Mouse (Mus musculus): ENCODE results near the gene Igf1r. TPM values are rescaled to one million over a fixed set of nuclear protein-coding genes. Genes with fewer than 3 reads are reported as not detected.

Gene Igf1r
- total RNA-seq, 2 experiments from 2014 or later, result 53.5 to 58.5 TPM

GRCm38 (mm10) chr7:68010168-68010567 lies 57.5 kb downstream of the Igf1r start:
- DNase-seq, result peak; percentile 64

- DNase-seq, result no peak
These were observed 58.2 kb downstream of the Igf1r start for GRCm38 (mm10) chr7:68010802-68011201.

GRCm38 (mm10) chr7:68011385-68012122 lies 58.9 kb downstream of the Igf1r start:
- no peak for DNase-seq

GRCm38 (mm10) chr7:68012123-68012474 lies 59.5 kb downstream of the Igf1r start:
- no peak for DNase-seq

- DNase-seq, result no peak
These were observed 61.9 kb downstream of the Igf1r start for GRCm38 (mm10) chr7:68014495-68014894.

GRCm38 (mm10) chr7:68015404-68015803 lies 62.8 kb downstream of the Igf1r start:
- no peak for DNase-seq

GRCm38 (mm10) chr7:68018038-68018437 lies 65.4 kb downstream of the Igf1r start:
- DNase-seq, result no peak

- no peak for DNase-seq
These were observed 67.9 kb downstream of the Igf1r start for GRCm38 (mm10) chr7:68020556-68020955.

GRCm38 (mm10) chr7:68021741-68022140 lies 69.1 kb downstream of the Igf1r start:
- peak; percentile 72 for DNase-seq

GRCm38 (mm10) chr7:68022188-68022587 lies 69.6 kb downstream of the Igf1r start:
- no peak for DNase-seq

GRCm38 (mm10) chr7:68023882-68024281 lies 71.3 kb downstream of the Igf1r start:
- no peak for DNase-seq

- peak; percentile 39 for DNase-seq
These were observed 72.0 kb downstream of the Igf1r start for GRCm38 (mm10) chr7:68024625-68025024.

- DNase-seq, result no peak
These were observed 72.8 kb downstream of the Igf1r start for GRCm38 (mm10) chr7:68025396-68025795.

GRCm38 (mm10) chr7:68026076-68026475 lies 73.4 kb downstream of the Igf1r start:
- DNase-seq, result no peak

GRCm38 (mm10) chr7:68028167-68028566 lies 75.5 kb downstream of the Igf1r start:
- DNase-seq, result no peak

- no peak for DNase-seq
These were observed 78.2 kb downstream of the Igf1r start for GRCm38 (mm10) chr7:68030846-68031245.

- DNase-seq, result no peak
These were observed 83.9 kb downstream of the Igf1r start for GRCm38 (mm10) chr7:68036527-68036926.

GRCm38 (mm10) chr7:68038846-68039245 lies 86.2 kb downstream of the Igf1r start:
- DNase-seq, result no peak

GRCm38 (mm10) chr7:68039550-68039949 lies 86.9 kb downstream of the Igf1r start:
- DNase-seq, result no peak

GRCm38 (mm10) chr7:68044621-68045020 lies 92.0 kb downstream of the Igf1r start:
- DNase-seq, result no peak

GRCm38 (mm10) chr7:68047152-68047551 lies 94.5 kb downstream of the Igf1r start:
- DNase-seq, result no peak

GRCm38 (mm10) chr7:68048532-68048931 lies 95.9 kb downstream of the Igf1r start:
- no peak for DNase-seq

GRCm38 (mm10) chr7:68049048-68049447 lies 96.4 kb downstream of the Igf1r start:
- no peak for DNase-seq

- no peak for DNase-seq
These were observed 100.5 kb downstream of the Igf1r start for GRCm38 (mm10) chr7:68053002-68053624.

Data from heart, postnatal 4 days (tissue).